Mouse (Mus musculus) retina, postnatal 7 days (tissue): Measurements from ENCODE around the gene Gid8.
A peak's percentile ranks its signal among the peaks of the same experiment; 100 is the strongest.
"Not testable (repeated sequence)": the region's sequence is repeated elsewhere in the genome, so short reads cannot be mapped to it uniquely, and the experiment has no call there.

ENCODE experiments used
- DNase-seq: peaks from one replicate; pipeline ENCODE4 v3.0.0-alpha.2; 2012; ENCODE audit warnings: low read depth, low spot score

The Gid8 gene

DNA sequence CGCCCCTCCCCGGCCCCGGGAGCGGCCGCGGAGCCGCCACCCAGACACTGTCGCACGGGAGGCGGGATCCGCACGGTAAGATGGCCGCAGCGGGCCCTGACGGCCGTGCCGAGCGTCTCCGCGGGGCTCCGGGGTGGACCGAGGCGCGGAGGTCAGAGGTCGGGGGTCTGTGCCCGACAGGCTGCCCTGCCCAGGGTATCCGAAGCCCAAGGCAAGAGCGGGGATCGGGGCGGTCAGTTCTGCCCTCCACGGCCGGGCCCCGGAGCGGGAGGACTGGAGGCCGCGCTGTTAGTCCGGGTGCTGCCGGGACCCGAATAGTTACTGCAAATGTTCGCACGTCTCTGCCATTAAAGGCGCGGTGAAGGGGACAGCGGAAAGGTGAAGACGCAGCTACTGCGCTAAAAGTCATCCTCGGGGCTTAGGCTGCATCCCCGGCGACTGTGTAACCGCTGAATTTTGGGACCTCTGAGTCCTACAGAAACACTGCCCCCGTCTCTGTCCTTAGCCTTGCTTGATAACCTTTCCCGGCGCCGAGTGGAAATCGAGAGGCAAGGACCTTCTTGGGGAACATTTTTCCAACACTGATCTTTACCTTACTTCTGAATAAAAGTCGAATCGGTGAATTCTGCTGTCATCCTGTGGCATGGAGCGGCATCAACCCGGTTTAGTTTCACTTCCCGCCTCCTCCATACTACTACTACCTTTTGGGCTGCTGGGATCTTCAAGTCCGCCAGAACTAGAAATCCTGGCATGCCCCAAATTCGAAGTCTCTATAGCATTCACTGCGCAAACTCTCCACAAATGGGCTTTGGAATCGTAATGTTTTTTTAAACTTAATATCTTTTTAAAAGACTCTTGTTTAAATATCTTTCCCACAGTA lies 599 bp downstream of the Gid8 start:
- no peak for DNase-seq

GRCm38 (mm10) chr2:180711527-180711926 lies 1.6 kb downstream of the Gid8 start:
- no peak for DNase-seq

- no peak for DNase-seq
These were observed 2.2 kb downstream of the Gid8 start for GRCm38 (mm10) chr2:180712037-180712689.

DNA sequence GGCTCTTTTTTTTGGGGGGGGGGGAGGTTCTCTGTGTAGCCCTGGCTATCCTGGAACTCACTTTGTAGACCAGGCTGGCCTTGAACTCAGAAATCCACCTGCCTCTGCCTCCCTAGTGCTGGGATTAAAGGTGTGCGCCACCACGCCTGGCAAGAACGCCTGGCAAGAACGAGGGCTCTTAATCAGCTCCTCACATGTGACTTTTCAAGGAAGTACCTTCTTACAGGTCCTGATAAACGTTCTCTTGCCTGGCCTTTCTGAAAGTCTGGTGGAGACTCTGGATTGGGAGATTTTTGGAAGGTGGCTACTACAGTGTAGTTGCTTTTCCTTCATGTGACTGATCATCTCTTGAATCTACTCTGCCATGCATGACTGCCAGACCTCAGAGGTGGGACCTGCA lies 12.8 kb downstream of the Gid8 start:
- DNase-seq: not testable (repeated sequence)

GRCm38 (mm10) chr2:180723865-180724264 lies 13.9 kb downstream of the Gid8 start:
- DNase-seq: no peak

DNA sequence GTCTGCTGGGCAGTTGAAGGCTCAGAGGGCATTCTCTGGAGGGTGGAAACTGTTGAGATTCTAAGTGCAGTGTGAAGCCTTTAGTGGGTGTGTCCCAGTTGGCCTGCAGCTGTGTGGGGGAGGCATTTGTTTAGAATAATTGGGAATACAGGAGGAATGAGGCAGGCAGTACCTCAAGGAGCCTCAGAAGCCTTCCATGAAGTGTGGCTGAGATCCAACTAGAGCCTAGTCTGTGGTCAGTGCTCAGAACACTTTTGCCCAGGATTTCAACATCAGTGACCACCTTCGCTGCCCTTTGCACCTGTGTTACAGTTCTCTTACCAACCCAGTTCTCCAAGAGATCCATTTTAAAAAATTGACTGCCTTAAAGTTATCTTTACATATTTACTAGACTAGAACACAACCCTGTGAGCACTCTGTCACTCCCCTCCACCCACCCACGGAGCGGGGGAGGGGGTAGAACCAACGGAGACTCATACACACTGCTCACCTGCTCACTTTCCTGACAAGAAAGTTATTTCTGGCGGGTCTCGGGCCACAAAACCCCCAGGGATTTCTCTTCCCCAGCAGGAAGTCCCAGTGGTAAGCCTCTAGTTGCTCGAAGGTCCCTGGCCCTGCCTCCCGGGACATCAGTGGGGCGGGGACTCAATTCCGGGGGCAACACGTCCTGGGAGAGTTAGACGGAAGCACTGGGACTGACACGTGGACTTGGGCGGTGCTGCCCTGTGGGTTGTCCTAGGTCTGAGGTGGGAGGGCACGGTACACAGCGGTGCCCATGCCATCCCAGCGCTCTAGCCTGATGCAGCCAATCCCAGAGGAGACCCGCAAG lies 14.9 kb downstream of the Gid8 start, which contains the start of gene Slc17a9:
Slc17a9 (plus strand) TSS at position 679 of the 829 bp plus-strand sequence.
- no peak for DNase-seq

DNA sequence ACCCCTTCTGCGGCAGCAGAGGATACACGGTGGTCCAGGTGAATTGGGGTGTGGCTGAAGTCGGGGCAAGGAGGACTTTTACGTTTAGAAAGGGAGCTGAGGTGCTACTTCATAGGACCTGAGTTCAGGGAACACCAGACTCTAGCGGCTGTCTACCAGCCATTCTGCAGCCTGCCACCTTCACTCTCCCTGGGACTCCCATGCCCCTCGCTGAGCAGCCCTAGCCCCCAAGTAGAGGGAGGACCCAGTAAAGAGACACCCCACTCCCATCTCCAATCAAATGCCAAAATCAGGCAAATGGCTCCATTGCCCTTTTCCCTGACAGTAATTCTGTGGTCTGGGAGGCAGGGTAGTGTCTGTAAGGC lies 15.5 kb downstream of the Gid8 start:
- DNase-seq: no peak

- DNase-seq: no peak
These were observed 16.1 kb downstream of the Gid8 start for GRCm38 (mm10) chr2:180725856-180726629.

GRCm38 (mm10) chr2:180726658-180727442 lies 16.9 kb downstream of the Gid8 start:
- DNase-seq: no peak

DNA sequence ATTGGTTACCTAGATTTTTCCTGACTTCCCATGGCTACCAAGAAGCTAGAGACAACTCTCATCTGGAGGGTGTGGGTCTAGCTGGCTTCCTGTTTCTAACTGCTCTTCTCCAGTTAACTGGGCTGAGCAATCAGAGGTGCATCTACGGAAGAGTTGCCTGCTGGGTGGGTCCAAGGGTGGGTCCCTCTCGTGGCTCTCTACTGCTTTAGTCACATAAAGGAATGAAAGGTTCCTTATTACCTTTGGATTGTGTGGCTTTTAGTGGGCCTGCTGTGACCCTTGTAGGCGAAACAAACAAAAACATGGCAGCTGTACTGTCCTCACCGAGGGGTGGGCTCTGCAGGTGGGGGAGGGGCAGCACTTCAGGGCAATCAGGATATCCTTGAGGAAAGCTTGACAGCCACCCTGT lies 17.7 kb downstream of the Gid8 start:
- no peak for DNase-seq

- no peak for DNase-seq
These were observed 21.1 kb downstream of the Gid8 start for GRCm38 (mm10) chr2:180731036-180731435.

- no peak for DNase-seq
These were observed 22.1 kb downstream of the Gid8 start for GRCm38 (mm10) chr2:180731984-180732383.

- no peak for DNase-seq
These were observed 25.3 kb downstream of the Gid8 start for GRCm38 (mm10) chr2:180735232-180735631.

- DNase-seq: no peak
These were observed 28.1 kb downstream of the Gid8 start for GRCm38 (mm10) chr2:180737984-180738383.

- no peak for DNase-seq
These were observed 30.4 kb downstream of the Gid8 start for GRCm38 (mm10) chr2:180740349-180740748.

GRCm38 (mm10) chr2:180741421-180741820 lies 31.5 kb downstream of the Gid8 start:
- no peak for DNase-seq

GRCm38 (mm10) chr2:180742820-180743219 lies 32.9 kb downstream of the Gid8 start:
- DNase-seq: no peak

- DNase-seq: no peak
These were observed 33.4 kb downstream of the Gid8 start for GRCm38 (mm10) chr2:180743321-180743720.

DNA sequence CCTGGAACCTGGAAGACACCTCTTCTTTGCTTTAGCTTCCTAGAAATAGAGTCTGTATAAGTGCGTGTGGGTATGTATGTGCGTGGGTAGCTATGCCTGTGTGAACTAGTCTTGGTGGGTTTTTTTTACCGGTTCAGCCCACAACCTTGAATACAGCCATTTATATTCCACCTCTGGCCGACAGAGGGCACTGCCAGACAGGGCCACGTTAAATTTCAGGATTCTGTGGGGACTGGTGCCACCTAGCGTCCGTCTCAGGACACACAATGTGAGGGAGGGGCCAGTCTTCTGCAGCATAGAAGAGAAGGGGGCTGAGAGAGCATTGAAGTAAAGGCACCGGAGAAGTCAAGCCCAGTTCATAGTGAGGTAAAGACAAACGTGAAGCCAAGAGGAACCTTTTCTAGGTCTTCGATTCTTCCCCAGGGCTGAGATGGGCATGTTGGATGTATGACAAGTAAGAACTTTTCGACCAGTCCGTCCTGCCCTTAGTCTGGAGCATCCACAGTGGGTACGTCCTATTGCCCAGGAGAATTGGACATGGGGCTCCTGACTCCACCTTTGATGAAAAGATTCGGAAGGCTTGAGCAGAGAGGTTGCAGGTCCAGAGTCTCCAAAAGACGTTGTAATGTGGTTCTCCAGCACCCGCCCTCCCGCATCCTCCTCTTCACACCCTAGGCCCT lies 35.5 kb downstream of the Gid8 start:
- peak; percentile 80 for DNase-seq
